Mouse (Mus musculus): Measurements from ENCODE around the gene Gm1043. TPM values are rescaled to one million over a fixed set of nuclear protein-coding genes. Genes with fewer than 3 reads are reported as not detected.

Gm1043 gene
- polyA plus RNA-seq, 1 experiment = not detected

DNA sequence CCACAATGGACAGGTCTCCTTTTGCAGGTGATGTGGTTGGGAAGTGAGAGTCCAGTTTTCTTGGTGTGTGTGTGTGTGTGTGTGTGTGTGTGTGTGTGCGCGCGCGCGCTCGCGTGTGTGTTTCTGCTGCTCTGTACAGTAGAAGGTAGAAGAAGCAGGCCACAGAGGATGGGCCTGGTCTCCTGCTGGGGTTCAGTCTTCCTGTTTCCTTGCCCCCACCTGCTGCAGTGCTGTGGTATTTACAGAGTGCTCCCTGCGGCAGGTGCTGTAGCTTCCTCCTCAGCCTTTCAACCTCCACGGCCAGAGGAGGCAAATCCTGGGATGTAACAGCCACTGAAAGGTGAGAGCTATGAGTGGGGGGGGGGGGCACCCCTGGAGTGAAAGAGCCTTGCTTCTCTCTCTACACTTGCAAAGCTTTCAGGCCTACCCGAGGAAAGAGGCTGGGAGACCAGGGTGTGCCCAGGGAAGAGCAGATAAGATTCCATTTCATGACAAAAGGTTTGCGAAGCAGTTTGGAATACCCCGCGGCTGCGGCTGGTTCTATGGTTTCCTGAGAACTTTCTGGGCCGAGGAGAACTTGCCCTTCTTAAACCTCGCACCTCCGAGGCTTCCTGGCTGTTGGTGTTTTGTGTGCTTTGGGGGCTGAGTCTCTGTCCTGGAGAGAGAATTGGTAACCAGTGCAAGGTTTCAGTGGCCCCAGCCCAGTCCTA is 37.8 kb upstream of the Gm1043 start:
- Histone ChIP-seq H3K9me3 (ENCODE audit: control insufficient read depth, low read length) (no peaks in the 10 kb centered on the region), H3K4me1 (ENCODE audit: control insufficient read depth) (no peaks in the 10 kb centered on the region; the same call in 1 of the 2 replicates), H3K27me3 (ENCODE audit: control insufficient read depth) (no peaks in the 10 kb centered on the region), H3K4me3 (replicated peaks) (no peak overlapping the region), H3K36me3 (ENCODE audit: control insufficient read depth) (no peaks in the 10 kb centered on the region)
- TF ChIP-seq GATA1 (IDR thresholded peaks at IDR 0.05; ENCODE audit: low read length) (no peak), TAL1 (IDR thresholded peaks at IDR 0.05; ENCODE audit: low read length) (no peak)

DNA sequence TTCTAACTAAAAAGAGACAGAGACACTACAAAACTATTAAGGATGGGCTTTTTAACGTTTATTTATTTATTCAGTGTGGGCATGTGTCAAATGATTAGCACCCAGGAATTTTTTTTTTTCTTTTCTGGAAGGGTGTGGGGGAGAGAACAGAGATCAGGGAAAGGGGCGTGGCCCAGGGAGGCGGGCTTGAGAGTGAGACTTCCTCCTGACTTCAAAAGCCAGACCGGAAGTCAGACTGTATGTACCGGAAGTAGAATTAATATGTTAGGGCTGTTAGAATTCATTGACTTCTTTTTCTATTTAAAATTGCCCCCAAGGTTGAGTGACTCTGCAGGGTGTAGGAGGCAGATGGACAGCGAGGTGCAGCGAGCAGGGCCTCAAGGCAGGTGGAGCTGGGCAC is 37.2 kb upstream of the Gm1043 start:
- Histone ChIP-seq H3K4me1 (ENCODE audit: control insufficient read depth) (no peaks in the 10 kb centered on the region; the same call in 1 of the 2 replicates), H3K27me3 (ENCODE audit: control insufficient read depth) (no peaks in the 10 kb centered on the region), H3K4me3 (replicated peaks) (no peak overlapping the region), H3K36me3 (ENCODE audit: control insufficient read depth) (no peaks in the 10 kb centered on the region), H3K9me3 (ENCODE audit: control insufficient read depth, low read length) (no peaks in the 10 kb centered on the region)
- no peak for TF ChIP-seq GATA1 (IDR thresholded peaks at IDR 0.05; ENCODE audit: low read length)
- no peak for TF ChIP-seq TAL1 (IDR thresholded peaks at IDR 0.05; ENCODE audit: low read length)

DNA sequence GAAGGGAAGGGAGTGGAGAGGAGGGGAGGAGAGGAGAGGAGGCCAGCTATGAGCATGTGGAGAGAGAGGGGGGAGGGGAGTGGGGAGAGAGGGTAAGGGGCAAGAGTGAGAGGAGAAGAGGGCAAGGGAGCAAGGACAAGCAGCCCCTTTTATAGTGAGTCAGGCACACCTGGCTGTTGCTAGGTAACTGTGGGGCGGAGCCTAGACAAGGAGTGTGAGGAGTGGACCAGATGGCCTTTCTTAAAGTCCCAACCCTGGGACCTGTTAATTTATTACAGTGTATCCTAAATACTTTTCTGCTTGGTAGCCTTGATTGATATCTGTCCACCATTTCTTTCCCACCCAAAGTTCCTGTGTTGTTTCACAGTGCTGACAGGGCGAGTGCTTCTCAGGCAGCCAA is 36.1 kb upstream of the Gm1043 start:
- Histone ChIP-seq H3K4me1 (ENCODE audit: control insufficient read depth) (no peaks in the 10 kb centered on the region; the same call in 1 of the 2 replicates), H3K9me3 (ENCODE audit: control insufficient read depth, low read length) (no peaks in the 10 kb centered on the region)

DNA sequence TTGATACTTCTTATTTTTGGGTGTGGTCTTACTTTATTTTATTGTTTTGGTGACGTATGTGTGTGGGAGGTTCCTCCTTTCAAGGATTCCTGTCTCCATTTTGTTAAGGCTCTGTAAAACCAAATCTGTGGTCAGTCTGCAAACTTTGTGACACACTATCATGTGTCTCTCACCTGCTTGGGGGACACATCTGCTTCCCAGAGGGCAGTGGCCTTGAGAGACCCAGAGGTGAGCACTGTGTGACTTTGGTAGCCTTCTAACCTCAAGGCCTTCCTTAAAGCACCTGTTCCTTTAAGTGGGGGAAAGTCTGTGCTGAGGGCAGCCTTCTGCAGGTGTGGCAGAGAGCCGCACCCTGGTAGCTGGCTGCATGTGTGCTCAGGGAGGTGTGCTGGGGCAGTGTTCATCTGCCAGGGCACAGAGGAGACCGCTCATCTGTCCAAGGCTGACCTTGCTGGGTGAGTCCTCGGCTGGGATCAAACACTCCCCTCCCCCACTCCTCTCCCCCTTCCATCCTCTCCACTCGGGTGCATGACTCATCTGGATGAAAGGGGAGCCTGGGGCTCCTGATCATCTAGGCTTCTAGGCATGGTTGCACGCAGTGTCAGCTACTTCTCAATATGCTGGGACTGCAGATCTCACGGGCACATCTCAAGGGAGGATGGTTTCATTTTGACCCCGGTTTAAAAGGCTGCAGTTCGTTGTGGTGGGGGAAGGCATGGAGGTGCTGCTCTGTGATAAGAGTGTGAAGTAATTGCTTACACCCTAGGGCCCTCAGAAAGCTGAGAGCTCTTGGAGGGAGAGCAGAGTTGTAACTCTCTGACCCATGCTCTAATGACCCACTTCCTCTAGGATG is 34.4 kb upstream of the Gm1043 start:
- H3K9me3 ChIP-seq (ENCODE audit: control insufficient read depth, low read length) = no peaks in the 10 kb centered on the region
- H3K36me3 ChIP-seq (ENCODE audit: control insufficient read depth) = no peaks in the 10 kb centered on the region
- TF ChIP-seq GATA1 (IDR thresholded peaks at IDR 0.05; ENCODE audit: low read length) = no peak
- TF ChIP-seq TAL1 (IDR thresholded peaks at IDR 0.05; ENCODE audit: low read length) = no peak
- no peaks in the 10 kb centered on the region for H3K27me3 ChIP-seq (ENCODE audit: control insufficient read depth)
- H3K4me3 ChIP-seq (replicated peaks) = no peak overlapping the region
- no peaks in the 10 kb centered on the region; the same call in 1 of the 2 replicates for H3K4me1 ChIP-seq (ENCODE audit: control insufficient read depth)

More for the DNA sequence above, 36.1 kb upstream of the Gm1043 start:
- H3K36me3 ChIP-seq (ENCODE audit: control insufficient read depth) = no peaks in the 10 kb centered on the region
- no peak overlapping the region for H3K4me3 ChIP-seq (replicated peaks)
- TF ChIP-seq TAL1 (IDR thresholded peaks at IDR 0.05; ENCODE audit: low read length) = no peak
- no peak for TF ChIP-seq GATA1 (IDR thresholded peaks at IDR 0.05; ENCODE audit: low read length)
- H3K27me3 ChIP-seq (ENCODE audit: control insufficient read depth) = no peaks in the 10 kb centered on the region

DNA sequence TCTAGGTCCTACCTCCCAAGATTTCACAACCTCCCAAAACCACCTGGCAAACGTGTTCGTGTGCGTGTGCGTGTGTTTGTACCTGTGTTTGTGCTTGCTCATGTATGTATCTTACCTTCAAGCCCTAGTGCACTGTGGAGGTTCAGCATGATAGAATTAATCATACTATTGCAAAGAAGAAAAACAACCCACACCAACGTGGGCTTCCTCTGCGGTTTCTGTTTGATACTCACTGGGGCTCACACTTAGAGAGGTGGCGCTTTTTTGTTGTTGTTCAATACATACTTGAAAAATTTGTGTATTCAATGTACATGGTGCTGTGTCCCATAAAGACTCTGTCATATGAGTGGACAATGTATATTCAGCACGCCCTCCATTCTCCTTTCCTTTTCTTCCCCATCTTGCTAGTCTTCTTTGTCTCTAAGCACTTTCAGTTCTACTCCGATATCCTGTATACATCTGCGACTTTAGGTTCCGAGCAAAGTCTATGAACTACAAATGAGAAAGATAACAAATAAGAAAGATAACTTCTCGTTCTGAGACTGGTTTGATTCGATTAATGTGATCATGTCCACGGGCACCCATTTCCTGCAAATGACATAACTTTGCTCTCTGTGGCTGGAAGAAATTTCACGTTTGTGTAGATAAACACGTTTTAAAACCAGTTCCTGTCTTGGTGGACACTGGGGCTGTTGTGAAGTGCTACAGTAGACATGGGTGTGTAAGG is 33.6 kb upstream of the Gm1043 start:
- H3K9me3 ChIP-seq (ENCODE audit: control insufficient read depth, low read length) = no peaks in the 10 kb centered on the region
- no peak overlapping the region for H3K4me3 ChIP-seq (replicated peaks)
- H3K36me3 ChIP-seq (ENCODE audit: control insufficient read depth) = no peaks in the 10 kb centered on the region
- H3K4me1 ChIP-seq (ENCODE audit: control insufficient read depth) = no peaks in the 10 kb centered on the region; the same call in 1 of the 2 replicates
- no peaks in the 10 kb centered on the region for H3K27me3 ChIP-seq (ENCODE audit: control insufficient read depth)
- TF ChIP-seq TAL1 (IDR thresholded peaks at IDR 0.05; ENCODE audit: low read length) = no peak
- TF ChIP-seq GATA1 (IDR thresholded peaks at IDR 0.05; ENCODE audit: low read length) = no peak

DNA sequence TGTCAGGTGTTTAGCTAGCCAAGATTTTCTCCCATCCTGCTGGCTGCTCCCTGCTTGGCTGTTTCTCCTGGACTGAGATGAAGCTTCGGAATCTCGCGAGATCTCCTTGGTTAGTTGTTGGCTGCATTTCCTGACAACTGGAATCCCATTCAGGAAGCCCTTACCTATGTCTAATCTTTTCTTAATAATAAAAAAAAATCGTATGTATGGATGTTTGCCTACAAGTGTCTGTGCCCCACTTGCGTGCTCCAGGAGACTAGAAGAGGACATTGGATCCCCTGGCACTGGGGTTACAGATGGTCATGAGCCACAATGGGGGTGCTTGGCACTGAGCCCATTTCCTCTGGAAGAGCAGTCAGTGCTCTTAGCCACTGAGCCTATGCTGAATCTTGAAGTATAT is 32.3 kb upstream of the Gm1043 start:
- no peaks in the 10 kb centered on the region for H3K27me3 ChIP-seq (ENCODE audit: control insufficient read depth)
- no peaks in the 10 kb centered on the region for H3K36me3 ChIP-seq (ENCODE audit: control insufficient read depth)
- no peaks in the 10 kb centered on the region for H3K9me3 ChIP-seq (ENCODE audit: control insufficient read depth, low read length)
- no peak overlapping the region for H3K4me3 ChIP-seq (replicated peaks)
- H3K4me1 ChIP-seq (ENCODE audit: control insufficient read depth) = no peaks in the 10 kb centered on the region; the same call in 1 of the 2 replicates
- TF ChIP-seq TAL1 (IDR thresholded peaks at IDR 0.05; ENCODE audit: low read length) = no peak
- no peak for TF ChIP-seq GATA1 (IDR thresholded peaks at IDR 0.05; ENCODE audit: low read length)

DNA sequence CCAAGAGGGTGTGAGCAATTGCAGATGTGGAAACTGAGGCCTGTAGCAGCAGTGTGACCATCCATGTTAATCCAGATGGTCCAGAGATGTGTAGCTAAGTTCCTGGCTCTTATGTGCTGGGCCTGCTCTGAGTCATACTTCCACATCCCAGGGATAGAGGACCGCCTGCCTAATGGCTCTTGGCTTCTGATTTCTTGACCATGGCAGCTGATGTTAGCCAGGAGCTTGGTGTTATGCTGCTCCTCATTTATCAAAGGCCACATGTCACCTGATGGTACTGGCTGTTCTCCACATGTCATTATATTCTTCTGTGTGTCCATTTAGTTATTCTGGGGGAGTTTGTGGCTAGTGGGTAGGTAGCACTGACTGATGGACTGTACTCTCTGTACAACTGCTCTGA is 29.4 kb upstream of the Gm1043 start:
- no peaks in the 10 kb centered on the region for H3K36me3 ChIP-seq (ENCODE audit: control insufficient read depth)
- no peaks in the 10 kb centered on the region for H3K9me3 ChIP-seq (ENCODE audit: control insufficient read depth, low read length)
- TF ChIP-seq TAL1 (IDR thresholded peaks at IDR 0.05; ENCODE audit: low read length) = no peak
- no peak for TF ChIP-seq GATA1 (IDR thresholded peaks at IDR 0.05; ENCODE audit: low read length)
- no peak overlapping the region for H3K4me3 ChIP-seq (replicated peaks)
- H3K27me3 ChIP-seq (ENCODE audit: control insufficient read depth) = no peaks in the 10 kb centered on the region
- no peaks in the 10 kb centered on the region; the same call in 1 of the 2 replicates for H3K4me1 ChIP-seq (ENCODE audit: control insufficient read depth)

DNA sequence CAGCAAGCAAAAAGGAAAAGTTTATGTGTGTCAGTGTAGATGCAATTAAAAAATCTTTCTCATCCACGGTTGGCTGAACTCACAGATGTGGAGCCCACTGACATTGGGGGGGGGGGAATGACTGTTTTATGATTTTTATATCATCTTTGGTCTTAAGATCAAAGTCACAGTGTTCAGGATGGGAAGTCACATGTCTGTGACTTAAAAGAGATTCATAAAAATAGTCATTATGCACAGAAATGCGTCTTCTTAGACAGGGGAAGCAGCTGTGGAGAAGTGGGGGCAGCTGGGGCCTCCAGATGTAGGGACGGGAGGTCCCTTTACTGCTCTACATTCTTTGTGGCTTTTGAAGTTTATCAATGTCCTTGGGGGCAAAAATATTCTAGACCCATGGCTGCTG is 28.7 kb upstream of the Gm1043 start:
- H3K36me3 ChIP-seq (ENCODE audit: control insufficient read depth) = no peaks in the 10 kb centered on the region
- no peaks in the 10 kb centered on the region for H3K27me3 ChIP-seq (ENCODE audit: control insufficient read depth)
- no peaks in the 10 kb centered on the region for H3K9me3 ChIP-seq (ENCODE audit: control insufficient read depth, low read length)
- H3K4me3 ChIP-seq (replicated peaks) = no peak overlapping the region
- TF ChIP-seq TAL1 (IDR thresholded peaks at IDR 0.05; ENCODE audit: low read length) (no peak), GATA1 (IDR thresholded peaks at IDR 0.05; ENCODE audit: low read length) (no peak)
- H3K4me1 ChIP-seq (ENCODE audit: control insufficient read depth) = no peaks in the 10 kb centered on the region

DNA sequence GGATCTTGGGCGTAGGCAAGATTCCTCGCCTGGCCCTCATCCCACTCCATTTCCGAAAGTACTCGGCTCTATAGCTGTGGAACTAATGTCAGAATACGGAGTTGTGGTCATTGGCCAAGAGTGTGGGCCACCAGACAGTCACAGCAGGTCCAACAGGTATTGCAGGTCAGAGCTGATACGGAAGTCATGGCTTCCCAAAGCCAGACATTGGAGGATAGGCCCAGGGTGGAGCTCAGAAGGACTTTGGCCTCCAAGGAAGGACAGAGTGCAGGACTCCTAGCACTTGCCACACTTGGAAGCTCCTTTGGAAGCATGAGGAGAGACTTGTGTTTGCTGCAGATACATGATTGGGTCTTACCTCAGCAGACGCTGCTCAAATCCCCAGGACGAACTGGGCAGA is 23.6 kb upstream of the Gm1043 start:
- Histone ChIP-seq H3K4me3 (replicated peaks) (no peak overlapping the region), H3K4me1 (ENCODE audit: control insufficient read depth) (no peaks in the 10 kb centered on the region), H3K36me3 (ENCODE audit: control insufficient read depth) (no peaks in the 10 kb centered on the region), H3K9me3 (ENCODE audit: control insufficient read depth, low read length) (no peaks in the 10 kb centered on the region), H3K27me3 (ENCODE audit: control insufficient read depth) (no peaks in the 10 kb centered on the region)
- TF ChIP-seq GATA1 (IDR thresholded peaks at IDR 0.05; ENCODE audit: low read length) = no peak
- no peak for TF ChIP-seq TAL1 (IDR thresholded peaks at IDR 0.05; ENCODE audit: low read length)
